Mouse (Mus musculus) adrenal gland, adult 8-10 months (tissue): Measurements from ENCODE around the gene Duxbl1. TPM values are rescaled to one million over a fixed set of nuclear protein-coding genes. Genes with fewer than 3 reads are reported as not detected.
"Not testable (repeated sequence)": the region's sequence is repeated elsewhere in the genome, so short reads cannot be mapped to it uniquely, and the experiment has no call there.

Experiments used
- DNase-seq: peaks from one replicate; pipeline ENCODE4 v3.0.0; 2022
- total RNA-seq, 4 experiments: library from RNA; stranded (reverse); gene quantifications; 2 replicates each; pipeline ENCODE4 v1.2.4; 2022

The Duxbl1 gene
- total RNA-seq: under 1 TPM in 1 of 4 experiments, not detected in 3; 0.62 TPM

GRCm38 (mm10) chr14:25978371-25979241 is at the start of gene Duxbl1:
Duxbl1 (plus strand) TSS chr14:25978577.
- DNase-seq: not testable (repeated sequence)

GRCm38 (mm10) chr14:25936867-25937630 is 41.3 kb upstream of the Duxbl1 start:
- not testable (repeated sequence) for DNase-seq

GRCm38 (mm10) chr14:25938004-25938403 is 40.4 kb upstream of the Duxbl1 start, which contains the start of gene Cphx1:
Cphx1 (plus strand) TSS chr14:25938304.
- not testable (repeated sequence) for DNase-seq

GRCm38 (mm10) chr14:25957861-25958260 is 20.5 kb upstream of the Duxbl1 start:
- not testable (repeated sequence) for DNase-seq

- DNase-seq: not testable (repeated sequence)
Observed at GRCm38 (mm10) chr14:25979242-25979941, 1.0 kb downstream of the Duxbl1 start.

- not testable (repeated sequence) for DNase-seq
Observed at GRCm38 (mm10) chr14:25981880-25982279, 3.5 kb downstream of the Duxbl1 start.

- DNase-seq: not testable (repeated sequence)
Observed at GRCm38 (mm10) chr14:26007462-26007861, 29.1 kb downstream of the Duxbl1 start.

- DNase-seq: not testable (repeated sequence)
Observed at GRCm38 (mm10) chr14:26016414-26016813, 38.0 kb downstream of the Duxbl1 start.

- DNase-seq: not testable (repeated sequence)
Observed at GRCm38 (mm10) chr14:26021555-26021954, 43.2 kb downstream of the Duxbl1 start.

GRCm38 (mm10) chr14:26022831-26023230 is 44.5 kb downstream of the Duxbl1 start:
- DNase-seq: not testable (repeated sequence)

- DNase-seq: not testable (repeated sequence)
Observed at GRCm38 (mm10) chr14:26025653-26026052, 47.3 kb downstream of the Duxbl1 start.

- not testable (repeated sequence) for DNase-seq
Observed at GRCm38 (mm10) chr14:26034364-26034763, 56.0 kb downstream of the Duxbl1 start.

GRCm38 (mm10) chr14:26035439-26035838 is 57.1 kb downstream of the Duxbl1 start:
- not testable (repeated sequence) for DNase-seq

Other genes starting within 250 kb of the Duxbl1 start
- 10 to 100 TPM; 17.8 to 25.0 (median 21.1) TPM for gene Zcchc24, start 209.5 kb upstream of the Duxbl1 start, total RNA-seq
- 10 to 100 TPM; 61.8 to 90.0 (median 71.0) TPM for gene Anxa11, start 136.4 kb upstream of the Duxbl1 start, total RNA-seq
- 1 to 10 TPM; 1.3 to 2.8 (median 1.9) TPM for gene Plac9a, start 75.5 kb upstream of the Duxbl1 start, total RNA-seq
- gene Tmem254a, start 50.9 kb upstream of the Duxbl1 start, total RNA-seq: 1 to 10 TPM; 1.5 to 3.1 (median 1.8) TPM
- gene Cphx1, start 40.3 kb upstream of the Duxbl1 start, total RNA-seq: not detected
- gene Gm9780, start 64.1 kb downstream of the Duxbl1 start, total RNA-seq: 10 to 100 TPM in 3 of 4 experiments, 1 to 10 TPM in 1; 7.3 to 20.4 (median 17.7) TPM
- gene Tmem254c, start 88.8 kb downstream of the Duxbl1 start, total RNA-seq: 10 to 100 TPM in 3 of 4 experiments, 1 to 10 TPM in 1; 8.7 to 18.2 (median 12.9) TPM
- not detected for gene Cphx2, start 102.9 kb downstream of the Duxbl1 start, total RNA-seq
- not detected for gene Cphx3, start 103.7 kb downstream of the Duxbl1 start, total RNA-seq
- under 1 TPM in 3 of 4 experiments, not detected in 1; 0.26 to 0.86 (median 0.70) TPM for gene Duxbl2, start 139.8 kb downstream of the Duxbl1 start, total RNA-seq
- gene Plac9b, start 203.9 kb downstream of the Duxbl1 start, total RNA-seq: 10 to 100 TPM; 37.8 to 52.7 (median 49.5) TPM
- gene Tmem254b, start 228.5 kb downstream of the Duxbl1 start, total RNA-seq: 10 to 100 TPM in 1 of 4 experiments, 1 to 10 TPM in 3; 3.5 to 14.2 (median 7.8) TPM